Mouse (Mus musculus): Measurements from ENCODE around the gene Ttll5. TPM values are rescaled to one million over a fixed set of nuclear protein-coding genes. Genes with fewer than 3 reads are reported as not detected.
A peak's percentile ranks its signal among the peaks of the same experiment; 100 is the strongest.

Gene Ttll5
- total RNA-seq (2021) (10 to 100 TPM; 26.1 to 27.4 TPM), polyA plus RNA-seq (2012; rRNA removed) (10.9 and 12.5 TPM in 2 replicates)
- long read RNA-seq, partial matches to known transcripts, result 4 of 7 reads
- long read RNA-seq, other reads (novel, unspliced or antisense), result 3 of 7 reads

GRCm38 (mm10) chr12:85824438-85825264 is at the start of gene Ttll5, which contains the start of gene Erg28:
Gene Ttll5 (plus strand): TSS chr12:85824659.
Gene Erg28 (minus strand): TSS chr12:85824550.
- DNase-seq, result peak; percentile 97

GRCm38 (mm10) chr12:85778962-85779361 is 45.5 kb upstream of the Ttll5 start:
- no peak for DNase-seq

GRCm38 (mm10) chr12:85779707-85780106 is 44.8 kb upstream of the Ttll5 start:
- DNase-seq, result no peak

GRCm38 (mm10) chr12:85781606-85782005 is 42.9 kb upstream of the Ttll5 start:
- peak; percentile 15 for DNase-seq

- DNase-seq, result no peak
These were observed 39.3 kb upstream of the Ttll5 start for GRCm38 (mm10) chr12:85784916-85785815.

GRCm38 (mm10) chr12:85792158-85792557 is 32.3 kb upstream of the Ttll5 start:
- DNase-seq, result no peak

GRCm38 (mm10) chr12:85792821-85793346 is 31.6 kb upstream of the Ttll5 start:
- no peak for DNase-seq

- DNase-seq, result peak; percentile 36
These were observed 30.4 kb upstream of the Ttll5 start for GRCm38 (mm10) chr12:85794094-85794493.

GRCm38 (mm10) chr12:85795551-85795950 is 28.9 kb upstream of the Ttll5 start:
- no peak for DNase-seq

GRCm38 (mm10) chr12:85800031-85800430 is 24.4 kb upstream of the Ttll5 start:
- no peak for DNase-seq

- DNase-seq, result no peak
These were observed 14.7 kb upstream of the Ttll5 start for GRCm38 (mm10) chr12:85809726-85810125.

- DNase-seq, result no peak
These were observed 13.5 kb upstream of the Ttll5 start for GRCm38 (mm10) chr12:85810959-85811358.

GRCm38 (mm10) chr12:85811676-85812075 is 12.8 kb upstream of the Ttll5 start:
- no peak for DNase-seq

- DNase-seq, result peak; percentile 84
These were observed 10.9 kb upstream of the Ttll5 start for GRCm38 (mm10) chr12:85813599-85813998.

GRCm38 (mm10) chr12:85822051-85822450 is 2.4 kb upstream of the Ttll5 start:
- no peak for DNase-seq

- no peak for DNase-seq
These were observed 902 bp downstream of the Ttll5 start for GRCm38 (mm10) chr12:85825361-85825760.

GRCm38 (mm10) chr12:85825822-85826221 is 1.4 kb downstream of the Ttll5 start:
- no peak for DNase-seq

- DNase-seq, result no peak
These were observed 4.4 kb downstream of the Ttll5 start for GRCm38 (mm10) chr12:85828856-85829255.

GRCm38 (mm10) chr12:85829866-85830265 is 5.4 kb downstream of the Ttll5 start:
- DNase-seq, result no peak

- peak; percentile 70 for DNase-seq
These were observed 6.2 kb downstream of the Ttll5 start for GRCm38 (mm10) chr12:85830691-85831090.

GRCm38 (mm10) chr12:85834543-85834942 is 10.1 kb downstream of the Ttll5 start:
- DNase-seq, result no peak

- no peak for DNase-seq
These were observed 13.3 kb downstream of the Ttll5 start for GRCm38 (mm10) chr12:85837765-85838164.
